Mouse (Mus musculus) neural tube, embryonic 11.5 days (tissue): ENCODE results near the gene Mycbp. TPM values are rescaled to one million over a fixed set of nuclear protein-coding genes. Genes with fewer than 3 reads are reported as not detected.

Experiments used
- ATAC-seq: fragments of 200-750 bp; cut with Nextera tagmentation; 2 replicates; pipeline ENCODE4 v1.8.0; 2017; ENCODE audit warnings: moderate number of reproducible peaks, mild to moderate bottlenecking, moderate TSS enrichment, moderate library complexity; ENCODE audit not compliant: insufficient read depth, low FRiP score, low TSS enrichment
- DNase-seq: peaks from one replicate; pipeline ENCODE4 v3.0.0-alpha.2; 2015; ENCODE audit warnings: low spot score
- H3K27ac ChIP-seq: fragments of 300-500 bp; sonication (generic); 2 replicates; pipeline ENCODE4 v1.5.1; 2014; ENCODE audit warnings: low read depth, mild to moderate bottlenecking, low read length
- H3K27me3 ChIP-seq: fragments of 300-500 bp; sonication (generic); 2 replicates; pipeline ENCODE4 v1.6.1; 2014; ENCODE audit warnings: mild to moderate bottlenecking, low read length, mixed read lengths; ENCODE audit not compliant: control insufficient read depth, insufficient read depth
- H3K36me3 ChIP-seq: fragments of 300-500 bp; sonication (generic); 2 replicates; pipeline ENCODE4 v1.6.1; 2014; ENCODE audit warnings: mild to moderate bottlenecking, low read length, moderate library complexity, mixed read lengths; ENCODE audit not compliant: control insufficient read depth, insufficient read depth
- H3K4me1 ChIP-seq: fragments of 300-500 bp; sonication (generic); 2 replicates; pipeline ENCODE4 v1.6.1; 2014; ENCODE audit warnings: low read length, mixed read lengths; ENCODE audit not compliant: control insufficient read depth, insufficient read depth
- H3K4me2 ChIP-seq: fragments of 300-500 bp; sonication (generic); 2 replicates; pipeline ENCODE4 v1.6.1; 2014; ENCODE audit warnings: low read depth, mild to moderate bottlenecking, moderate library complexity
- H3K4me3 ChIP-seq: fragments of 300-500 bp; sonication (generic); 2 replicates; pipeline ENCODE4 v1.5.1; 2014; ENCODE audit warnings: low read depth, low read length
- H3K9ac ChIP-seq: fragments of 300-500 bp; sonication (generic); 2 replicates; pipeline ENCODE4 v1.6.1; 2014; ENCODE audit warnings: mild to moderate bottlenecking, low read length
- H3K9me3 ChIP-seq: fragments of 300-500 bp; sonication (generic); 2 replicates; pipeline ENCODE4 v1.6.1; 2016; ENCODE audit warnings: low read length; ENCODE audit not compliant: control insufficient read depth
- WGBS: fragments of 180-500 bp; shearing (Covaris S2); extraction: QIAGEN DNeasy Blood & Tissue Kit; methylation state at CpG from one replicate; pipeline ENCODE4 v1.1.7; 2014; 5-methylcytosine and 5-hydroxymethylcytosine counted together
- polyA plus RNA-seq: library from polyadenylated mRNA; unstranded; fragments of >200 nt; fragmentation: Nextera tagmentation; extraction: Ambion mirVana; gene quantifications from 2 replicates; pipeline ENCODE4 v1.2.1, GENCODE M21; 2014

The Mycbp gene
- polyA plus RNA-seq, 1 experiment from 2014 or later, result 54.3 TPM

DNA sequence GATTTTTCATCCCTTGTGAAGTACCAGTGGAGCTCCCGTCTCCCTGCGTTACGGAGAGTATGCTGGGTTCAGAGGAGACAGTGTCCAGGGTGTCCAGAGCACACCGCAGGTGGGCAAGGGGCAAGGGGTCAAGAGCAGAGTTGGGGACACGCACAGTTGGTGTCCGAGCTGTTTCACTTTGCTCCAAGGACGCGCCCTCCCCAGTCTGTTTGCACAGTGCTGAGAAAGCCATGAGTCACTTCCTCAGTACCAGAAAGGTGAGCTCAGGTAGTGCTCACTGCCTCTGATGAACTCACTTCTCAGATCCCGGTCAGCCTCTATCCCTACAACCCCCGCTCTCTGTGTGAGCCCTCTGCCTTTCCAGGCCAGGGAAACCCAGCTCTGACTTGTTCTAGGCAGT, 45.0 kb downstream of the Mycbp start:
- no peak overlapping the region for H3K4me3 ChIP-seq
- H3K4me1 ChIP-seq, result no peaks in the 10 kb centered on the region
- H3K4me2 ChIP-seq, result no peak overlapping the region
- no peaks in the 10 kb centered on the region for H3K36me3 ChIP-seq
- H3K9me3 ChIP-seq, result no peaks in the 10 kb centered on the region
- WGBS, result 76% methylated on average over 10 of the region's 10 CpGs
- H3K27ac ChIP-seq, result no peak overlapping the region
- H3K9ac ChIP-seq, result no peak overlapping the region
- no peaks in the 10 kb centered on the region for H3K27me3 ChIP-seq
- ATAC-seq, result no peak
- DNase-seq, result no peak

DNA sequence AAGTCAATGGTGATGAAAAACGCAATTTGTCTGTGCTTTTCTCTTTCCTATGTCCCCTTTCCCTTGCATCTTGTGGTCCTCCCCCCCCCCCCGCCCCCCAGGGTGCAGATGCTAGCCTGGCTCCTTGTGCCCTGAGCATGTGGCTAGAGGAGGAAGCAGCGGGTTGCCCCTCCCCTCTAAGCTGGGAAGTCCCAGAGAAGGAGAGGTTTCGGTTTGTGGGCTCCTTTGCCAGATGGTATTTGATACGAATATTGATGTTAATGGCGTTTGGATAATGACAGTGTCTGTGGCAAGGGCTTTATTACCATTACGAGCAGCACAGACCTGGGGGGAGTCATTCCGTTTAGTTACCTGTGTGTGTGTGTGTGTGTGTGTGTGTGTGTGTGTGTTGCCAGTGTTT, 47.4 kb downstream of the Mycbp start:
- DNase-seq (no peak), ATAC-seq (no peak)
- Histone ChIP-seq H3K9me3 (no peaks in the 10 kb centered on the region), H3K27ac (no peak overlapping the region), H3K9ac (no peak overlapping the region), H3K4me2 (no peak overlapping the region), H3K36me3 (no peaks in the 10 kb centered on the region), H3K4me3 (no peak overlapping the region), H3K27me3 (no peaks in the 10 kb centered on the region), H3K4me1 (no peaks in the 10 kb centered on the region)
- WGBS, result 59% methylated on average over 8 of the region's 8 CpGs

DNA sequence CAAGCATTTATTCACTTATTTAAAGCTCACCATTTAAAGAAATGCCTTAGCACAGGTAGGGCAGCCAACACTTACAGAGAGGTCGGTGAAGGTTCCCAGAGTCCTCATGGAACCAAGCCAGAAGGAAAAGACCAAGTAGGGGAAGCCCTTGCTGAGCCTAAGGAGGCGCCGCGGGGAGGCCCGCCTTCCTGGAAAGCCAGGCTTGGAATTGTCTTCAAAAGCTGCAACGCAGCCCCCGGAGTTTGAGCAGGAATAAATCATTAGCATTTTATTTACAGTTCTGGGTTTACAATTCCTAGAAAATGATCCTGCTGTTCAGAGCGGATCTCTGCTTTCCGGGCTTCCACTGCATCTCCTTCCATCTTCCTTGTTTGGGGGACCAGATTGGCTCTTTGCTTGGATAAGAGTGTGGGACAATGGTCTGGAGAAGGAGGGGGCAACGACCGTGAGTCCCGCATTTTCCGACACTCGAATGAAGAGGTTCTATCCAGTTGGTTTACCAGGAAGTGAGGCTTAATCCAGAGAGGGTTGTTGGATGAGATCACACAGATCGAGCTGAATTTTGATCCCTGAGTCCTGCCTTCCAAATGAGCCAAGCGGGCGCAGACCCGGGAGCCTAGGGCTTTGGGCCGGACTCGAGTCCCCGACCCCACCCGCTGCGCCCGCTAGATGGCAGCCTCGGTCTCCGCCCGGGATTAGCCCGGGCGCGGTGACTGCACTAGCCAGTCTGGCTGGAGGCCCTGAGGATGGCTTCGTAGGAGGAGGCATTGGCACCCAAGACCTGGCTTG, 52.3 kb downstream of the Mycbp start:
- 0 out of 2 replicates have a peak overlapping the region, but pooled peaks have one; percentile 1 for H3K4me2 ChIP-seq
- ATAC-seq, result peak; percentile 55; the same call in 1 of the 2 replicates
- H3K27me3 ChIP-seq, result no peaks in the 10 kb centered on the region
- H3K9ac ChIP-seq, result no peak overlapping the region
- H3K27ac ChIP-seq, result no peak overlapping the region
- no peaks in the 10 kb centered on the region for H3K36me3 ChIP-seq
- H3K9me3 ChIP-seq, result no peaks in the 10 kb centered on the region
- no peaks in the 10 kb centered on the region for H3K4me1 ChIP-seq
- WGBS, result 8% methylated on average over 31 of the region's 31 CpGs
- no peak overlapping the region for H3K4me3 ChIP-seq
- peak; percentile 91 for DNase-seq

DNA sequence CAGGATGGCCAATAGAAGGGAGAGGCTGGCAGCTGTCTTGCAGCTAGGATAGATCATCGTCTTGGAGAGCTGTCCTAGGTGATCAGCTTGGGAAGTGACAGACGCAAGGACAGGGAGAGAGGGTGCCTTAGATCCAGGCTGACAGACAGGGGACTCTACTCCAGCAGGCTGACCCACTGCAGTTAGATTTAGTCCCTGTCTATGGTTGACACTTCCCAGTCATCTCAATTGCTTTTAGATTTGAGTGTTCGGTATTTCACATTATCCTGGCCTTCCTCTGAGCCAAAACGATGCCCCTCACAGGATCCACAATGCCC, 52.8 kb downstream of the Mycbp start:
- DNase-seq (no peak), ATAC-seq (0 out of 2 replicates have a peak, but pooled peaks have one; percentile 9)
- Histone ChIP-seq H3K9ac (no peak overlapping the region), H3K27me3 (no peaks in the 10 kb centered on the region), H3K27ac (no peak overlapping the region), H3K4me1 (no peaks in the 10 kb centered on the region), H3K4me2 (no peak overlapping the region), H3K36me3 (no peaks in the 10 kb centered on the region), H3K9me3 (no peaks in the 10 kb centered on the region), H3K4me3 (no peak overlapping the region)
- 42% methylated on average over 4 of the region's 4 CpGs for WGBS

DNA sequence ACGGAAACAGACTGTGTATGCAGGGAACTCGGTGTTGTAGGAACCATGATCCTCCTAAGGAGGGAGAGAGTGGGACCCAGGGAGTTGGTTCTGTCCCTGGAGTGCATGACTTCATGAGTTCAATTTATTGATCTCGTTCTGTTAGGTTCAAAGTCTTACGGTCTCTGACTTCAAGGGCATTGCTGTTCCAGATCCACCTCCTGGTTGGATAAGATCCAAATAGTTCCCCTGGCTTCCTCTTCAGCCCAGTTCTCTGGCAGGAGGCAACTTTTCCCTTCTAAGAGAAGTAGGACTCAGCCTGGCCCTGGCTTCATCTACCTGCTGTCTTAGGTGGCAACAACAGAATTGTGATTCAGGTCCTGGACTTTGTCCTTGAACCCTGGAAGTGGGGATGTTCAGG, 53.3 kb downstream of the Mycbp start:
- H3K27ac ChIP-seq, result no peak overlapping the region
- H3K9ac ChIP-seq, result no peak overlapping the region
- no peak overlapping the region for H3K4me3 ChIP-seq
- H3K27me3 ChIP-seq, result no peaks in the 10 kb centered on the region
- ATAC-seq (no peak), DNase-seq (no peak)
- no peaks in the 10 kb centered on the region for H3K4me1 ChIP-seq
- WGBS, result 72% methylated on average over 4 of the region's 4 CpGs
- H3K36me3 ChIP-seq, result no peaks in the 10 kb centered on the region
- H3K9me3 ChIP-seq, result no peaks in the 10 kb centered on the region
- H3K4me2 ChIP-seq, result no peak overlapping the region

DNA sequence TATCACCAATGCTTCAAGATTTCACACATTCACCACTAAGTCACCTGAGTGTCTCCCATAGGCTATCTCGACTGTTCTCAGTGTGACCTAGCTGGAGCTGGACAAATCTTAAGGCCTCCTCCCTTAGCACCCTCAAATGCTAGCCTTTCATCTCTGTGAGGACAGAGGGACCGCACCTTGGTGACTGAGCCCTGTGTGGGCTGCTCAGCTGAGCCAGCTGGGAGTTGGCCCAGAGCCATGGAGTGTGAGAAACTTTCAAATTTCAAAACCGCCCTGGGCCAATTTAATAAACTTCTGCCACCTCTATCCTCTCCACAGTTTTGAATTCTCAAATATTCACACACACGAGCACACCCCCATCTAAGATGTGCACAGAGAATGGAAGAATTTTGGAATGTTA, 56.3 kb downstream of the Mycbp start:
- DNase-seq (no peak), ATAC-seq (no peak)
- Histone ChIP-seq H3K36me3 (no peaks in the 10 kb centered on the region), H3K4me1 (no peaks in the 10 kb centered on the region), H3K4me2 (no peak overlapping the region), H3K9me3 (no peaks in the 10 kb centered on the region), H3K27me3 (no peaks in the 10 kb centered on the region), H3K27ac (no peak overlapping the region), H3K9ac (no peak overlapping the region), H3K4me3 (no peak overlapping the region)
- 77% methylated on average over 4 of the region's 4 CpGs for WGBS

Other genes starting within 250 kb of the Mycbp start
- 78.2 and 79.1 TPM in 2 replicates for gene Macf1, start 220.5 kb upstream of the Mycbp start, polyA plus RNA-seq
- gene Ndufs5, start 186.6 kb upstream of the Mycbp start, polyA plus RNA-seq, result 337 and 365 TPM in 2 replicates
- 92.1 and 93.3 TPM in 2 replicates for gene Akirin1, start 154.5 kb upstream of the Mycbp start, polyA plus RNA-seq
- 0.20 and 0.38 TPM in 2 replicates for gene Rhbdl2, start 117.0 kb upstream of the Mycbp start, polyA plus RNA-seq
- not detected in 2 replicates for gene 4933427I04Rik, start 45.2 kb upstream of the Mycbp start, polyA plus RNA-seq
- 52.2 and 53.9 TPM in 2 replicates for gene Rragc, start 12.6 kb downstream of the Mycbp start, polyA plus RNA-seq
- not detected in 2 replicates for gene 4930535I16Rik, start 13.2 kb downstream of the Mycbp start, polyA plus RNA-seq